Mouse (Mus musculus) stomach, postnatal 0 days (tissue): ENCODE measurements around the gene Elp4.

Experiments used
- CTCF ChIP-seq: IDR thresholded peaks from 2 replicates; pipeline ENCODE4 v1.5.1; 2016; ENCODE audit warnings: antibody characterized with exemption, low read depth, mild to moderate bottlenecking, moderate library complexity
- EP300 ChIP-seq: optimal IDR thresholded peaks from 2 replicates; pipeline ENCODE3; 2016; ENCODE audit warnings: antibody characterized with exemption

DNA sequence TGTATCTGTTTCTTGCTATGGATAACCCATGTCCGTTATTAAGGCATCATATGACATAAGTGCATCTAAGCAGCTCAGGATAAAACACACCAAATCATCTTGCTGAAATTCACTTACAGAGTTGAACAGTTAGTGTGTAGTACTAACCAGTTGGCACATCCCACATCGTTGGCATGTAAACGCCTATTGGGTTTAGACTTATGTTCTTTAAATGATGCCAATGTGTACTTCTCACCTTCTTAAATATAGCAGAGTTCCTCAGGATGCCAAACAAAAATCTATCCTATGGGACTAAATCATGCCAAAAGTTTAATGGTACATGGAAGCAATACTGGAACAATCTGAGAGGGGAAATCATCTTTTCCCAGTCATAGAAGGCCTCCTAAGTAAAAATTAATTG, 173.7 kb downstream of the Elp4 start:
- TF ChIP-seq CTCF = no peak
- TF ChIP-seq EP300 = no peak
